Mouse (Mus musculus): ENCODE results near the gene Vmn1r166.
"Not testable (repeated sequence)": the region's sequence is repeated elsewhere in the genome, so short reads cannot be mapped to it uniquely, and the experiment has no call there.

DNA sequence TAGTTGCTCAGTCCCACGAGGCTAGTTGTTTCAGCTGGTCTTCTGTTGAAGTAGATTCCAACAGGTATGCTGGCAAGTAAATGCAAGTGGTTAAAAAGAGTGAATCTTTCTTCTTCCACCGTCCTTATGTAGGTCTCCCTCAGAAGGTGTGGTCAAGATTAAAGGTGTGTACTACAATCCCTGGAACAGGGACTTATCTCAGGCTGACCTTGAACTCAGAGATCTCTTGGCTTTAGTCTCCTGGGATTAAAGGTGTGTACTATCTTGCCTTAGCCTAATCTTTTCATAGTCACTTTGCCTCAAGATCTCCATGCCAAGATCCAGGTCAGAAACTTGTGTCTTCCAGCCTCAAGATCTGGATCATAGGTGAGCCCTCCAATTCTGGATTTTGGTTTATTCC lies 27.3 kb upstream of the Vmn1r166 start, which contains the start of gene Gm6902:
- TF ChIP-seq CTCF, POLR2A (IDR thresholded peaks at IDR 0.05; ENCODE audit: extremely low read depth, insufficient read depth, low read length): not testable (repeated sequence)

Measured in cortical plate, adult 2 months (tissue).